Mouse (Mus musculus): ENCODE measurements around the gene Cblc. TPM values are rescaled to one million over a fixed set of nuclear protein-coding genes. Genes with fewer than 3 reads are reported as not detected.

Cblc gene
- polyA plus RNA-seq, 1 experiment from 2014 or later, result 4.8 TPM

- Histone ChIP-seq H3K9ac (no peak overlapping the region), H3K4me2 (replicated peaks) (no peak overlapping the region), H3K27me3 (no peaks in the 10 kb centered on the region), H3K9me3 (no peaks in the 10 kb centered on the region), H3K36me3 (peaks cover 85% of the 10 kb centered on the region), H3K4me3 (no peak overlapping the region), H3K27ac (no peak overlapping the region), H3K4me1 (no peaks in the 10 kb centered on the region)
- no peak for ATAC-seq (ENCODE audit: insufficient number of reproducible peaks, insufficient read depth, low FRiP score, low TSS enrichment)
- WGBS, result 89% methylated on average over 10 of the region's 10 CpGs
Observed at GRCm38 (mm10) chr7:19734178-19734666, 62.4 kb downstream of the Cblc start.

Other genes starting within 250 kb of the Cblc start
- 36.0 and 40.6 TPM in 2 replicates for gene Ppp1r37, start 233.7 kb downstream of the Cblc start, polyA plus RNA-seq (2016; fragmentation: Nextera tagmentation; extraction: Ambion mirVana)
- gene Zfp296, start 219.5 kb downstream of the Cblc start, polyA plus RNA-seq (2016; fragmentation: Nextera tagmentation; extraction: Ambion mirVana), result 0.17 and 0.36 TPM in 2 replicates
- gene Gemin7, start 219.2 kb downstream of the Cblc start, polyA plus RNA-seq (2016; fragmentation: Nextera tagmentation; extraction: Ambion mirVana), result 150 and 164 TPM in 2 replicates
- 72.7 and 80.7 TPM in 2 replicates for gene Clasrp, start 192.3 kb downstream of the Cblc start, polyA plus RNA-seq (2016; fragmentation: Nextera tagmentation; extraction: Ambion mirVana)
- gene Relb, start 167.4 kb downstream of the Cblc start, polyA plus RNA-seq (2016; fragmentation: Nextera tagmentation; extraction: Ambion mirVana), result 8.0 and 8.5 TPM in 2 replicates
- 93.9 and 95.0 TPM in 2 replicates for gene Clptm1, start 131.8 kb downstream of the Cblc start, polyA plus RNA-seq (2016; fragmentation: Nextera tagmentation; extraction: Ambion mirVana)
- 0.74 and 0.83 TPM in 2 replicates for gene Apoc2, start 118.9 kb downstream of the Cblc start, polyA plus RNA-seq (2016; fragmentation: Nextera tagmentation; extraction: Ambion mirVana)
- gene Gm44805, start 115.4 kb downstream of the Cblc start, polyA plus RNA-seq (2016; fragmentation: Nextera tagmentation; extraction: Ambion mirVana), result not detected in 2 replicates
- gene Apoc4, start 115.3 kb downstream of the Cblc start, polyA plus RNA-seq (2016; fragmentation: Nextera tagmentation; extraction: Ambion mirVana), result not detected in 2 replicates
- 6.1 and 6.4 TPM in 2 replicates for gene Apoc1, start 104.1 kb downstream of the Cblc start, polyA plus RNA-seq (2016; fragmentation: Nextera tagmentation; extraction: Ambion mirVana)
- gene Apoe, start 97.6 kb downstream of the Cblc start, polyA plus RNA-seq (2016; fragmentation: Nextera tagmentation; extraction: Ambion mirVana), result 200 and 220 TPM in 2 replicates
- 163 and 174 TPM in 2 replicates for gene Tomm40, start 81.4 kb downstream of the Cblc start, polyA plus RNA-seq (2016; fragmentation: Nextera tagmentation; extraction: Ambion mirVana)
- gene Nectin2, start 46.3 kb downstream of the Cblc start, polyA plus RNA-seq (2016; fragmentation: Nextera tagmentation; extraction: Ambion mirVana), result 95.3 and 97.6 TPM in 2 replicates
- gene Bcam, start 25.8 kb downstream of the Cblc start, polyA plus RNA-seq (2016; fragmentation: Nextera tagmentation; extraction: Ambion mirVana), result 62.3 and 69.1 TPM in 2 replicates
- 2.2 TPM in 2 replicates for gene Bcl3, start 26.0 kb upstream of the Cblc start, polyA plus RNA-seq (2016; fragmentation: Nextera tagmentation; extraction: Ambion mirVana)
- gene Gm19345, start 55.2 kb upstream of the Cblc start, polyA plus RNA-seq (2016; fragmentation: Nextera tagmentation; extraction: Ambion mirVana), result 0.20 and 0.62 TPM in 2 replicates
- gene Ceacam16, start 64.5 kb upstream of the Cblc start, polyA plus RNA-seq (2016; fragmentation: Nextera tagmentation; extraction: Ambion mirVana), result not detected in 2 replicates
- gene Ceacam19, start 91.2 kb upstream of the Cblc start, polyA plus RNA-seq (2016; fragmentation: Nextera tagmentation; extraction: Ambion mirVana), result not detected in 2 replicates
- gene Pvr, start 124.4 kb upstream of the Cblc start, polyA plus RNA-seq (2016; fragmentation: Nextera tagmentation; extraction: Ambion mirVana), result 9.3 and 10.7 TPM in 2 replicates
- 0.41 TPM in 1 of 2 replicates, not detected in the other for gene Igsf23, start 153.9 kb upstream of the Cblc start, polyA plus RNA-seq (2016; fragmentation: Nextera tagmentation; extraction: Ambion mirVana)
- not detected in 2 replicates for gene Ceacam20, start 168.6 kb upstream of the Cblc start, polyA plus RNA-seq (2016; fragmentation: Nextera tagmentation; extraction: Ambion mirVana)
- not detected in 2 replicates for gene Nlrp9b, start 194.7 kb upstream of the Cblc start, polyA plus RNA-seq (2016; fragmentation: Nextera tagmentation; extraction: Ambion mirVana)

Data from embryonic facial prominence, embryonic 12.5 days (tissue).